Mouse (Mus musculus) spleen, adult 18-20 months (tissue): ENCODE results near the gene Cfl1.

Experiments
- DNase-seq, 2 experiments: peaks; one replicate each; pipeline ENCODE4 v3.0.0; 2022; ENCODE audit warnings: mixed read lengths in 2 of 2

Cfl1 gene

DNA sequence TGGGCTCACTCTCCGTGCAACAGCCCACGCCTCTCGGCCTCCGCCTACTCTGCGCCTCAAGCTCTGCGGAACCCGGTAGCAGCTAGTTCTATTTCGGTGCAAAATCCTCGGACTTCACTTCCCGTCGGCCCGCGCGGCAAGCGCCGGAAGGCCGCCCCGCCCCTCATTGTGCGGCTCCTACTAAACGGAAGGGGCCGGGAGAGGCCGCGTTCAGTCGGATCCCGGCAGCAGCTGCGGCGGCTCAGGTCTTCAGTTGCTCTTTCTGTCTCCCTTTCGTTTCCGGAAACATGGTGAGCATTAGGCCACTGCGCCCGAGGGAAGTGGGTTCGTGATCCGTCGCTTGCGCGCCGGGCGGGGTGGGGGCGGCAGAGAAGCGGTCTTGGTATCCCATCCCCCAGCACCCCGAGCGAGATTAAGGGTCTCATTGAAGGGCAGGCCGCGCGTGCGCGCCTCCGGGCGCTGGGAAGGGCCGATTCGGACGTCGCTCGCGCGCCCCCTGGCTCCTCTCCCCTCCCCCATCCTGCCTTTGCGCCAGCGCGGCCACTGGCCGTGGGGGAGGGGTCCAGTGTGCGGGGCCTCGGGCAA is at the start of gene Cfl1:
Gene Cfl1 (plus strand): TSS at position 143 of the 585 bp plus-strand sequence.
- DNase-seq = peak; percentile 92 to 94

DNA sequence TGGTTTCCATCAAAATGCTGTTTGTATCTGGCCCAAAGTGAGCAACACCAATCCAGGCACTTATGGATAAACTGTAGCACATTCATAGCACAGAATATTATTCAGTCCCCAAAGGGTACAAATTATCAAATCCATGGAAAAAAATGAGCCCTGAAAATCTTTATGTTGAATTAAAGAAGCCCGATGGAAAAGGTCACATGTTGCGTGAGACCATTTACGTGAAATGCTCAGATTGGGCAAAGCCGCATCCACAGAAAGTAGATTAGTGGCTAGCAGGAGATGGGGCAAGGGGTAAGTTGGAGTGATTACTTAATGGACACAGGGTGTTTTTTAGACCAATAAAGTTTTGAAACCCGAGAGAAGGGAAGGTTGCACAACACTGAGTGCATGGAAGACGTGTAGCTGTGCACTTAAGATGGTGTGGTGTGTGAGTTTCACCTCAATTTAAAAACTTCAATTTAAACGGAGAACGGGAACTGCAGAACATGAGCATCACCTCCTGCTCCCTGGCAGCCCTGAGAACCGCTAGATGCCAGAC is 45.8 kb upstream of the Cfl1 start:
- DNase-seq = no peak

GRCm38 (mm10) chr19:5444954-5445353 is 45.3 kb upstream of the Cfl1 start:
- DNase-seq = no peak

- no peak for DNase-seq
Measured at GRCm38 (mm10) chr19:5445747-5446146, 44.5 kb upstream of the Cfl1 start.

GRCm38 (mm10) chr19:5447515-5448353 is 42.5 kb upstream of the Cfl1 start, which contains the start of gene Fosl1:
TSS of gene Fosl1 (plus strand) at chr19:5447547.
- DNase-seq = peak; percentile 66 to 80

GRCm38 (mm10) chr19:5448354-5449150 is 41.7 kb upstream of the Cfl1 start:
- no peak for DNase-seq

GRCm38 (mm10) chr19:5449673-5450072 is 40.6 kb upstream of the Cfl1 start:
- no peak for DNase-seq

DNA sequence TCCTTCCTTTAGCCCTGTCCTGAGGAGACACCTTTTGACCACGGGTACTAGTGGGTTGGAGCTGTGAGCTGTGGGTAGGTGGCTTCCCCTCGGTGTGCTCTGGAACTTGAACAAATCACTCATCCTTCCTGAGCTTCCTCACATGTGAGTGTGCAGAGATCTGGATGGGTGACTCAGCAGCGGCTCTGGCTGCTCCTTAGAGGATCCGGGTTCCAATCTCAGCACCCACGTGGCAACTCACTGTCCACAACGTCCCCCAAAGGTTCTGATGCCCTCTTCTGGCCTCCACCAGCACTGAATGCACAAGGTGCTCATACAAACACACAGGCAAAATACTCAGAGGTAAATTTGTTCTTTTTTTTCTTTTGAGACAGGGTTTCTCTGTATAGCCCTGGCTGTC is 38.5 kb upstream of the Cfl1 start:
- no peak for DNase-seq

DNA sequence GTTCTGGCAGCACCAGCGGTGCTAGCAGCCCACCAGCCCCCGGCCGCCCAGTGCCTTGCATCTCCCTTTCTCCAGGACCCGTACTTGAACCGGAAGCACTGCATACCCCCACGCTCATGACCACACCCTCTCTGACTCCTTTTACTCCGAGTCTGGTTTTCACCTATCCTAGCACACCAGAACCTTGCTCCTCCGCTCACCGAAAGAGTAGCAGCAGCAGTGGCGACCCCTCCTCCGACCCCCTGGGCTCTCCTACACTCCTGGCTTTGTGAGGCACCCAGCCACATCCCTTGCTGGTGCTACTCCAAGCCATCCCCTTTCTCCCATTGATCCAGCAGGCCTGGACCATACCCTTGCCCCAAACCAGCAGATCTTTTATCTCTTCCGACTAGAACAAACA is 35.2 kb upstream of the Cfl1 start:
- DNase-seq = no peak

DNA sequence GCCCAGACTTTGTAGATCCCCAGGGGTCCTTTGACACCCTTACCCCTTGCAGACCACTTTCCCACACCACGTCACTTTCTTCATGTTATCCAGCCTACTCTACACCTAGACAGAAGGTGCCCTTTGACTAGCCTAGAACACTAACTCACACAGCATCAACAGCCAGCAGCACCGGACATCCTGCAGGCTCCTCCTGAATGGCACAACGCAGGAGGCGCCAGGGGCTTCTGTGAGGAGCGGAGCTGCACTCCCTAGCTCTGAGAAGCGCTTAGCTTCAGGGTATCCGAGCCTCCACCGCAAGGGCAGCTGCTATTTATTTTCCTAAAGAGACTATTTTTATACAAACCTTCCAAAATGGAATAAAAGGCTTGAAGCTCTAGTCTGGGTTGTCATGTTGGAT is 34.7 kb upstream of the Cfl1 start:
- no peak for DNase-seq

DNA sequence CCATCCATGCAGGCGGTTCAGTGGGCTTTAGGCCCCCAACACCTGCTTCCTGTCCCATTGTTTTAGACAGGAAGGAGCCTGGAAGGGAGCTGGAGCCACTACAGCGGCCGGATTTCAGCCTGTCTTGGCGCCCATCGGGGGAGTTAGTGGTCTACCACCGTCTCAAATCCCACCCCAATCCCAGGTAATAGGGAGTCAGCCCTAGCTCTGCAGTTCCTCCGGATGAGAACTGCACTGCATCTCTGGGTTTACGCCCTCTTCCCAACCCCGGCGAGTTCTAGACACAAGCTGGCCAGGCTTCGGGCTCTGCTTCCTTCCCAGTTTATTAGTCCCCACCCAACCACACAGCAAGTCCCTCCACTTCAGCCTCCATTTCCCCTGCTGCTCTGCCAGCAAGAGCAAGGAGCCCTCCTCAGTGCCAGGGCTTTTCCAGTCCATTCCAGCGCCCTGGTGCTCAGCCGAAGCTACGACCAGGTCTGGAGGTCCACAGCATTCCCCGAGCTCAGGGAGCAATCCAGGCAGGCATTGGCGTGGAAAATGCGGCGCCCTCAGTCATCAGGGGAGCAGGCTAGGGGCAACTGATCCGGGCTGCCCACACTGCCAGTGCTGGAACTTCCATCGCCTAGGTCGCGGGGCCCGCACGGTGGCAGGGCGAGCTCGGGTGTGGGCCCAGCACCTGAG is 33.9 kb upstream of the Cfl1 start:
- no peak for DNase-seq

DNA sequence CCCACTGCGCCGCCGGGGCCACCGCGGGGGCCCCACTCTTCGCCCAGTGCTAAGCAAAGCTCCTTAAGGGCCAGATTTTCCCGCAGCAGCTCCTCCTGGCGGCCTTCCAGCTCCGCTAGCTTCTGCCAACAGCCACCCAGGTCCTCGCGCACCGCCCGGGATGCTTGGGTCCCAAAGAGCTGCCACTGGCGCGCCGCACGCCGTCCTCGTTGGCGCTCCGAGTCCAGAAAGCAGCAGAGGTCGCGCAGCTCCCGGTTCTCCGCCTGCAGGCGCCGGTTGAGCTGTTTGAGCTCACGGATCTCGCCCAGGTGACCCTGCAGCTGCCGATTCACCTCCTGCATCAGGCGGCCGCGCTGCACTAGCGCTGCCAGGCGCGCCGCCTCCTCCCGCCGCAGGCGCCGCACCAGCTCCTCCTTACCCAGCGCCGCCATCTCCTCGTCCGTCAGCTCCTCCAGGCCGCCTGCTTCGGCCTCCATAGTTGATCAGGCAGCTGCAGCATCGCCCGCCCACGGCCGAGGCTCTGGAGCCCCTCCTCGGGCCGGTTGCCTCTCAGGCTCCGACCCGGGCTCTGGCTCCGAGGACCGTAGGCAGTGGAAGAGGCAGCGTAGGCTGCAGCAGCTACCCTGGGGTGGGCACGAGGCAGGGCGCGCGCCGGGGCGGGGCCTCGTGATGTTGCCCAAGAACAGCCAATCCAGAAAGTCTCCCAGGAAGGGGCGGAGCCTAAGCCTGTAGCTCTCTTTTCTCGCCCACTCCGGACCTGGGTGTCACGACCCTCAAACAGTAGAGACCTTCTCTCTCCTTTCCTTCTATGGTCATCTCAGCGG is 33.1 kb upstream of the Cfl1 start:
- DNase-seq = peak; percentile 87 to 95

- no peak for DNase-seq
Measured at GRCm38 (mm10) chr19:5457746-5458442, 32.4 kb upstream of the Cfl1 start, which contains the start of gene Ccdc85b. TSS of gene Ccdc85b (minus strand) at chr19:5457894.

GRCm38 (mm10) chr19:5459019-5459418 is 31.2 kb upstream of the Cfl1 start:
- no peak for DNase-seq

- DNase-seq = no peak
Measured at GRCm38 (mm10) chr19:5459896-5460295, 30.4 kb upstream of the Cfl1 start.

DNA sequence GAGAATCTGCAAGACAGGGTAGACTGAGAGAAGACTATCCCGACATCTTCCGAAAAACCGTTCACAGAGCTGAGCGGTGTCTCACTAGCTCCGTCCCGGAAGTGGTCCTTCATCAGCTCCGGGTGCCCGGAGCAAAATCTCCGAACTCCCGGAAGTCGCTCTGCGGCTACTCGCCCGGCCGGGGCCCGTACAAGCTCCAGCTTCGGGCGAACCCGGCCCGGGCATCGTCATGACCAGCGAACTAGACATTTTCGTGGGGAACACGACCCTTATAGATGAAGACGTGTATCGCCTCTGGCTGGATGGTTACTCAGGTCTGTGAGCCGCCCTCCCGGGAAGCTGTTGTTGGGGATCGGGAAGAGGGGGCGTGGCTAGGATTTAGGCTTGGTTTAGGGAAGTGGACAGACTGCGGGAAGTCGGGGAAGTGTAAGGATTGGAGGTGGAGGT is 29.8 kb upstream of the Cfl1 start, which contains the start of gene Fibp:
Gene Fibp (plus strand): TSS at position 151 of the 447 bp plus-strand sequence.
- peak; percentile 68 to 83 for DNase-seq

- DNase-seq = no peak
Measured at GRCm38 (mm10) chr19:5461411-5461810, 28.8 kb upstream of the Cfl1 start.

DNA sequence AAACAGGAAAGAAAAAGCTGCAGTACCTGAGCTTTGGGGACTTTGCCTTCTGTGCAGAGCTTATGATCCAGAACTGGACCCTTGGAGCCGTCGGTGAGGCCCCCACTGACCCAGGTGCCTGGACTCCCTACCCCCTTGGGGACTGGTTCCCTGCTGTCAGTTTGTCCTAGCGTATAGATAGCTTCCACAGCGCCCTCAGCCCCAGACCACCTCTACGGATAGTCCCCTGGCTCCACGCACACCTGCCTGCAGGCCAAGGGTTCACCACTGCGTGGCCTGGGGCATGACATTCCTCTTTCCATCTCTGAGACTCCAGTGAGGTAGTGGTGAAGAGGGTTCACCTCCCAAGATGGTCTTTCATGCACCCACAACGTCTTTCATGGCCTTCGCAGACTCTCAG is 27.0 kb upstream of the Cfl1 start:
- peak in 1 of 2 experiments; percentile 7 for DNase-seq

DNA sequence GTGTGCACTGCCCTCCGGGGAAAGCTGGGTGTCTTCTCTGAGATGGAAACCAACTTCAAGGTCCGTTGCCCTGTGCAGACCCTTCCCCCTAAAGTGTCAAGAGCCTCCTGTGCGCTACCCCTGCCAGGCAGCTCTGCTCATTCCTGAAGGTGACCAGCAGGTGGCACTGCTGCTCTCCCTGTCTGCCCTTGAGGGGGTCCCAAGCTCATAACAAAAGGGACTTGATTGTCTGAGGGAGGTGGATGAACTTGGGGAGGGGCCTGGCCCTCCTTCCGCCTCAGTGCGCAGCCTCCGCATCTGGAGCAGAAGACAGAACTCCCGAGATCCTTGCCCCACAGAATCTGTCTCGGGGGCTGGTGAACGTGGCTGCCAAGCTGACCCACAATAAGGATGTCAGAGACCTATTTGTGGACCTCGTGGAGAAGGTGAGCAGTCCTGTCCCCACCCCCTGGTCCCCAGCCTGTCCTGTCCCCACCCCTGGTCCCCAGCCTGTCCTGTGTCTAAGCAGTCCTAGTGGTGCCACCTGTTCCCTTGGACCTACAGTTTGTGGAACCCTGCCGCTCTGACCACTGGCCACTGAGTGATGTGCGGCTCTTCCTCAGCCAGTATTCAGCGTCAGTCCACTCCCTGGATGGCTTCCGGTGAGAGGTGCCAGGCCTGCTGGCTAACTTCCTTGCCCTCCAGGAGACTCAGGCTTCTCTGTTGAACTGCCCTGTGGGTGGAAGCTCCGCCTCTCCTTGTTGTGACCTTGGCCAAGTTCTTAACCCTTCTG is 26.3 kb upstream of the Cfl1 start:
- DNase-seq = peak; percentile 23 to 58

- DNase-seq = peak in 1 of 2 experiments; percentile 3
Measured at GRCm38 (mm10) chr19:5465037-5465436, 25.2 kb upstream of the Cfl1 start.
